Mouse (Mus musculus): Measurements from ENCODE around the gene Ddrgk1. TPM values are rescaled to one million over a fixed set of nuclear protein-coding genes. Genes with fewer than 3 reads are reported as not detected.

The Ddrgk1 gene
- 52.0 and 55.6 TPM in 2 replicates for polyA plus RNA-seq (2014; fragmentation: Nextera tagmentation; extraction: Ambion mirVana)

DNA sequence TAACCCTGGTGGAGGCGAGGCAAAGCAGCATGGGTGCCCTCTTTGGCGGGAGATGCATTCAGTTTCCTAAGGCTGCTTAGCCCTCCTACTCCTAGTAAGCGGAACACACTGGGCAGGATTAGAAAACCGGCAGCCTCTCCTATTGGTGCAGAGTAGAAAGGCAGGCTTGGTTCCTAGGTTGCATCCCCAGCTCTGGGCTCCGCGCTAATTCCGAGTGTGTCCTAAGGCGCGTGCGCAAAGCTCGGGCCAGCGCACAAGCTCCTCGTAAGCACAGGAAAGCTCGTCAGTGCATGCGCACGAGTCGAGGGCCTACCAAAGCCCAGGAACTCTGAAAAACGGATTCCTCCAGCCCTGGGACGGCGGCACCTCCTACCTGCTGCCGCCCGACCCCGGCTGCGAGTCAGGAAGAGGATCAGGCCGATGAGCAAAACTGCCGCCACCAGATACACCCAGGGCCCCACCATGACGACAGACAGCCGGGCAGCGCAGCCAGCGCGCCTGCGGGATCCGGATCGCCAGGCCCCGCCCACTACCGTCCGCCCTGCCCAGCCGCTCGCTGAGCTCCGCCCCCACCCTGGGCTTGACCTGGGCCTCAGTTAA lies at the start of gene Ddrgk1:
Gene Ddrgk1 (minus strand): TSS at position 558 of the 600 bp plus-strand sequence.
- peak within 1 kb of the TSS; percentile 51 for H3K4me3 ChIP-seq (ENCODE audit: low read depth, low read length)
- under 1% methylated on average over 40 of the region's 40 CpGs for WGBS
- H3K4me2 ChIP-seq, result peak within 1 kb of the TSS; percentile 64
- H3K4me1 ChIP-seq (ENCODE audit: insufficient read depth), result 0 out of 2 replicates have a peak, but pooled peaks cover 9% of the 10 kb centered on the region
- peak; percentile 48 for TF ChIP-seq CTCF (IDR thresholded peaks at IDR 0.05; ENCODE audit: low read depth)
- H3K36me3 ChIP-seq (ENCODE audit: insufficient read depth), result peaks cover 33% of the 10 kb centered on the region
- H3K9me3 ChIP-seq (ENCODE audit: low read depth, low read length), result no peaks in the 10 kb centered on the region
- H3K27me3 ChIP-seq (ENCODE audit: insufficient read depth, low read length), result no peaks in the 10 kb centered on the region
- ATAC-seq (ENCODE audit: insufficient read depth), result peak; percentile 96
- H3K9ac ChIP-seq, result peak within 1 kb of the TSS; percentile 90
- DNase-seq, result peak; percentile 98
- peak within 1 kb of the TSS; percentile 98 for H3K27ac ChIP-seq (ENCODE audit: low read depth)

DNA sequence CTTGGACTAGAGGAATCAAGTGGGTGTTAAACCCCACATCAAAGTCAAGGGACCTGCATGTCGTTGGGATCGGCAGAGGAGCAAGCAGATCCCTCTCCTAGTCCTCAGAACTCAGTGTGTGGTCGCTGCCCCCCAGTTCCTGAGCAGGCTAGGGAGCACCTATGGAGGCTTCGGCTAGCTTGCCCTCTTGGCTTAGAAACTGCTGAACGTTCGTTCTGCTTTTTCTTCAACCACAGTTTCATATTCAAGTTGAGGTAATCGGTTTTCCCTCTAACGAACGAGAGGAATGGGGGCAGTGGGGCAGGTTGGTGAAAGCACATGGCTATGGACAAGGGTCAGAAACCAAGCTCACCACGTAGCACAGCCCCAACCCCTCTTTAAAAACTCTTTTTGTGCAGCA lies 42.6 kb upstream of the Ddrgk1 start:
- peaks cover 21% of the 10 kb centered on the region for H3K36me3 ChIP-seq (ENCODE audit: insufficient read depth)
- WGBS, result 54% methylated on average over 10 of the region's 10 CpGs
- H3K27ac ChIP-seq (ENCODE audit: low read depth), result no peak overlapping the region
- ATAC-seq (ENCODE audit: insufficient read depth) (no peak), DNase-seq (no peak)
- no peak for TF ChIP-seq CTCF (IDR thresholded peaks at IDR 0.05; ENCODE audit: low read depth)
- H3K4me1 ChIP-seq (ENCODE audit: insufficient read depth), result no peaks in the 10 kb centered on the region
- no peaks in the 10 kb centered on the region for H3K9me3 ChIP-seq (ENCODE audit: low read depth, low read length)
- H3K4me2 ChIP-seq, result no peak overlapping the region
- no peak overlapping the region for H3K4me3 ChIP-seq (ENCODE audit: low read depth, low read length)
- H3K9ac ChIP-seq, result no peak overlapping the region
- H3K27me3 ChIP-seq (ENCODE audit: insufficient read depth, low read length), result no peaks in the 10 kb centered on the region

DNA sequence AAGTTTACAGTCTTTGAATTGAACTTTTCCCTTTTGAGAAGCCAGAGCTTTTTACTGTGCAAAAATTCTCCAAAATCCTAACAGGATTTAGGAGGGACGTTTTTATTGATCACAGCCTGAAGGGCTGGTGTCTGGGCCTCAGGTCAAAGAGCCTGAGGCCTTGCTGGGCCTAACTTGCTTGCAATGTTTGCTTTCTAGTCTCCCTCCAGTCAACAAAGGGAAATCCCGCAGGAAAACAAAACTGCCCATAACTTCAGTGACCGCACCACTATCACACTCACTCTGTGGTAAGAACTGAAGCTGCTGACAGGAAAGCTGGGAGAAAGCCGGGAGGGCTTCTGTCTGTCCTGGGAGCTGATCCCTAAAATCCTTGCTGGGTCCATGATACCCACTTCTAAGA lies 42.1 kb upstream of the Ddrgk1 start:
- ATAC-seq (ENCODE audit: insufficient read depth), result no peak
- Histone ChIP-seq H3K27me3 (ENCODE audit: insufficient read depth, low read length) (no peaks in the 10 kb centered on the region), H3K27ac (ENCODE audit: low read depth) (no peak overlapping the region), H3K9ac (no peak overlapping the region), H3K36me3 (ENCODE audit: insufficient read depth) (peaks cover 16% of the 10 kb centered on the region), H3K4me3 (ENCODE audit: low read depth, low read length) (no peak overlapping the region), H3K9me3 (ENCODE audit: low read depth, low read length) (no peaks in the 10 kb centered on the region), H3K4me1 (ENCODE audit: insufficient read depth) (no peaks in the 10 kb centered on the region), H3K4me2 (no peak overlapping the region)
- TF ChIP-seq CTCF (IDR thresholded peaks at IDR 0.05; ENCODE audit: low read depth), result no peak
- WGBS, result 54% methylated on average over 4 of the region's 4 CpGs
- no peak for DNase-seq

DNA sequence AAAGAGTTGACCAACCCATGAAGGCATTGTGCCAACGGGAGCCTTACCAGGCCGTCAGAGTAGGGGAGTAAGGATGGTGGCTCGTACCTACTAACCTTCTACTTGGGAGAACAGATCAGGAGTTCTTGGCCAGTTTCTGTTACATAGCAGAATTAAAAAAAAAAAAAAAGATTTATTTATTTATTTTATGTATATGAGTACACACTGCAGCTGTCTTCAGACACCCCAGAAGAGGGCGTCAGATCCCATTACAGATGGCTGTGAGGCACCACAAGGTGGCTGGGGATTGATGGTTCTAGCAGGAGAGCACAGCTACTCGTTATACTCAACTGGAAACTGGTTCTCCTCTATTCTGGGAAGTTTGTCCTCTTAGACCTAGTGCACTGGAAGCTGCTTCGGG lies 40.7 kb upstream of the Ddrgk1 start:
- 60% methylated on average over 6 of the region's 6 CpGs for WGBS
- no peaks in the 10 kb centered on the region for H3K9me3 ChIP-seq (ENCODE audit: low read depth, low read length)
- no peak overlapping the region for H3K9ac ChIP-seq
- TF ChIP-seq CTCF (IDR thresholded peaks at IDR 0.05; ENCODE audit: low read depth), result no peak
- no peak overlapping the region for H3K4me2 ChIP-seq
- H3K4me3 ChIP-seq (ENCODE audit: low read depth, low read length), result no peak overlapping the region
- peak; percentile 6 for DNase-seq
- H3K27ac ChIP-seq (ENCODE audit: low read depth), result no peak overlapping the region
- H3K36me3 ChIP-seq (ENCODE audit: insufficient read depth), result peaks cover 9% of the 10 kb centered on the region
- no peak for ATAC-seq (ENCODE audit: insufficient read depth)
- no peaks in the 10 kb centered on the region for H3K4me1 ChIP-seq (ENCODE audit: insufficient read depth)
- no peaks in the 10 kb centered on the region for H3K27me3 ChIP-seq (ENCODE audit: insufficient read depth, low read length)

DNA sequence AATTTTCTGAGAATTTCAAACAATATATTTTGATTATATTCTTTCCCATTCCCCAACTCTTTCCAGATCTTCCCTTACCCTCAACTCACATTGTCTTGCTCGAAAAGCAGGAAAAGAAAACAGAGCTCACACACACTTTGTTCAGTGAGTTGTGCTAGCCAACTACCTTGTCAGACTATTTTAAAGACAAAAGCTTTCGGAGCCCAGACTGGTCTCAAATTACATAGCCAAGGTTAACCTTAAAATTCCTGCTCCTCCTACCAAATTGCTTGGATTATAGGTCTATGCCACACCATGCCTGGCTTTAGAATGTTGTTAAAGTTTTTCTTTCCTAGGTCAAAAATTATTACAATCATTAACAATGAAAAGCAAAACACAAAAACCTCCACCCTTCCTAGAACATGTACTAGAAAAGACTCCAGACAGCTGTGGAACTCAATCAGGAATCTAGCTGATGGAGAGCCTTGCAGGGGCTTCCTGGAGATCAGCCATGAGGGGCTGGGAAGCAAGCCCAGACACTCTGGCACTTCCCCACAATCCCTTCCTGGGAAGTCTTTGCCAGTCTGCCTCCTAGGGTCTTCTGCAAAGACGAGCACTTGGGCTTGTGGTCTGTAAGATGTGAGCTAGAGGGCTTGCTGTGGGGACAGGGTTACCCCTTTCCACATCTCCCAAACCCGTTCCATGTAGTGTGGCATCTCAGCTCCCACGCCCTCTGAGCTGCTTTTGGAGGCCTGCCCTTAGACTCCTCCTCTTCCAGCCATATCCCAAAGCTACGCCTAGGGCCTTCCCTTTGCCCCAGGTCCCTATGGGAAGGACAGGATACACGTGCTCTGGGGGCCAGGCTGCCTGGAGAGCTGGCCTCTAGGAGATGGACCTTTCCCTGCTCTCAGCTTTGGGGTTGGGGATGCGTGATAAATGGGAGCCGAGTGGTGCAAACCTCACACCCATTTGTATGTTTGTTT lies 39.9 kb upstream of the Ddrgk1 start:
- no peaks in the 10 kb centered on the region for H3K4me1 ChIP-seq (ENCODE audit: insufficient read depth)
- H3K27ac ChIP-seq (ENCODE audit: low read depth), result 0 out of 2 replicates have a peak overlapping the region, but pooled peaks have one; percentile 33
- peaks cover 4% of the 10 kb centered on the region for H3K36me3 ChIP-seq (ENCODE audit: insufficient read depth)
- H3K4me2 ChIP-seq, result no peak overlapping the region
- no peak overlapping the region for H3K4me3 ChIP-seq (ENCODE audit: low read depth, low read length)
- H3K9me3 ChIP-seq (ENCODE audit: low read depth, low read length), result no peaks in the 10 kb centered on the region
- ATAC-seq (ENCODE audit: insufficient read depth), result peak; percentile 33; the same call in 1 of the 2 replicates
- no peaks in the 10 kb centered on the region for H3K27me3 ChIP-seq (ENCODE audit: insufficient read depth, low read length)
- DNase-seq, result peak; percentile 66
- WGBS, result 52% methylated on average over 9 of the region's 9 CpGs
- no peak overlapping the region for H3K9ac ChIP-seq
- no peak for TF ChIP-seq CTCF (IDR thresholded peaks at IDR 0.05; ENCODE audit: low read depth)

DNA sequence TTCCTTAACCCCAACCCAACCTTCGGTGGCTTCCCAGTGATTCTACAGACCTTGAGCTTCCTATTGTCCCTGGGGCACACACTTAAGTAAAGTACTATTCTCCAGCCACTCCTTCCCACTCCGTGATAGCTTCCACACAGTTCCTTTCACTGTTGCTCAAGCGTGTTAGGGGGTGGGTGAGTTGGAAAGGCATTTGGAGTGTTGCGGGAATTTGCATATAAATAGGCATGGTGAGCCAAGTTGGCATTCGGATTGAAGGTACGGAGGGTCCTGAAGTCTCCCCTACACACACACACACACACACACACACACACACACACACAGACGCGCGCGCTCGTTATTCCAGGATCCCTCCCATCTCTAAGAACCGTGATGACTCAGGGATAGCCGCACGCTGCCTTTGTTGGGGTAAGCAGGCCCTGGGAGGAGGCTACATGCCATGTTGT lies 33.4 kb upstream of the Ddrgk1 start:
- Histone ChIP-seq H3K27me3 (ENCODE audit: insufficient read depth, low read length) (peaks cover 41% of the 10 kb centered on the region), H3K4me2 (peak overlapping the region; percentile 100), H3K9ac (no peak overlapping the region), H3K9me3 (ENCODE audit: low read depth, low read length) (no peaks in the 10 kb centered on the region), H3K4me1 (ENCODE audit: insufficient read depth) (no peaks in the 10 kb centered on the region), H3K4me3 (ENCODE audit: low read depth, low read length) (peak overlapping the region; percentile 58), H3K36me3 (ENCODE audit: insufficient read depth) (no peaks in the 10 kb centered on the region), H3K27ac (ENCODE audit: low read depth) (no peak overlapping the region)
- ATAC-seq (ENCODE audit: insufficient read depth), result no peak; the same call in 1 of the 2 replicates
- DNase-seq, result peak; percentile 6
- no peak for TF ChIP-seq CTCF (IDR thresholded peaks at IDR 0.05; ENCODE audit: low read depth)
- 3% methylated on average over 14 of the region's 14 CpGs for WGBS
